Mouse (Mus musculus) bone marrow macrophage, adult 2 months (primary cell): ENCODE data around the gene Cacna1b.

Source experiments
- CTCF ChIP-seq: IDR thresholded peaks from 2 replicates; pipeline ENCODE4 v1.5.1; 2012; ENCODE audit warnings: low read depth, mild to moderate bottlenecking, low read length, moderate library complexity
- POLR2A ChIP-seq: IDR thresholded peaks from 2 replicates; pipeline ENCODE4 v1.6.1; 2012; ENCODE audit warnings: mild to moderate bottlenecking, low read depth, low read length, borderline replicate concordance

GRCm38 (mm10) chr2:24617141-24617540, 145.8 kb downstream of the Cacna1b start:
- TF ChIP-seq CTCF (no peak), POLR2A (no peak)
